Mouse (Mus musculus) skeletal muscle tissue, adult 2 months (tissue): ENCODE data around the gene Mov10l1.

Experiments used
- DNase-seq: peaks from one replicate; pipeline ENCODE4 v3.0.0-alpha.2; 2012; ENCODE audit warnings: low read depth, low spot score

Gene Mov10l1

GRCm38 (mm10) chr15:88982534-88983079, at the start of gene Mov10l1:
Gene Mov10l1, plus strand, starts transcription at chr15:88982909.
- no peak for DNase-seq

GRCm38 (mm10) chr15:88934141-88934540, 48.6 kb upstream of the Mov10l1 start:
- no peak for DNase-seq

- no peak for DNase-seq
These were observed 46.0 kb upstream of the Mov10l1 start for GRCm38 (mm10) chr15:88936619-88937290.

GRCm38 (mm10) chr15:88937291-88937650, 45.4 kb upstream of the Mov10l1 start:
- DNase-seq, result no peak

- DNase-seq, result no peak
These were observed 39.9 kb upstream of the Mov10l1 start for GRCm38 (mm10) chr15:88942783-88943182.

- DNase-seq, result no peak
These were observed 38.7 kb upstream of the Mov10l1 start for GRCm38 (mm10) chr15:88943896-88944551.

GRCm38 (mm10) chr15:88946851-88947250, 35.9 kb upstream of the Mov10l1 start:
- DNase-seq, result no peak

GRCm38 (mm10) chr15:88951246-88951645, 31.5 kb upstream of the Mov10l1 start:
- DNase-seq, result no peak

GRCm38 (mm10) chr15:88954368-88955072, 28.2 kb upstream of the Mov10l1 start, which contains the start of gene Ttll8:
Gene Ttll8, minus strand, starts transcription at chr15:88954418.
- no peak for DNase-seq

- DNase-seq, result no peak
These were observed 27.4 kb upstream of the Mov10l1 start for GRCm38 (mm10) chr15:88955342-88955741.

- DNase-seq, result no peak
These were observed 25.2 kb upstream of the Mov10l1 start for GRCm38 (mm10) chr15:88957522-88957921.

GRCm38 (mm10) chr15:88964070-88964578, 18.6 kb upstream of the Mov10l1 start:
- DNase-seq, result no peak

GRCm38 (mm10) chr15:88972300-88972699, 10.4 kb upstream of the Mov10l1 start:
- no peak for DNase-seq

GRCm38 (mm10) chr15:88978281-88979137, 4.2 kb upstream of the Mov10l1 start, which contains the start of gene Mlc1:
Gene Mlc1, minus strand, starts transcription at chr15:88979007.
- DNase-seq, result no peak

GRCm38 (mm10) chr15:88979138-88979446, 3.6 kb upstream of the Mov10l1 start:
- no peak for DNase-seq

GRCm38 (mm10) chr15:88989236-88989635, 6.5 kb downstream of the Mov10l1 start:
- DNase-seq, result no peak

GRCm38 (mm10) chr15:88998636-88999035, 15.9 kb downstream of the Mov10l1 start:
- no peak for DNase-seq

GRCm38 (mm10) chr15:88999124-88999523, 16.4 kb downstream of the Mov10l1 start:
- no peak for DNase-seq

- no peak for DNase-seq
These were observed 17.7 kb downstream of the Mov10l1 start for GRCm38 (mm10) chr15:89000367-89000766.

GRCm38 (mm10) chr15:89001245-89001644, 18.5 kb downstream of the Mov10l1 start:
- DNase-seq, result no peak

- DNase-seq, result no peak
These were observed 24.3 kb downstream of the Mov10l1 start for GRCm38 (mm10) chr15:89007002-89007401.
